Mouse (Mus musculus): Measurements from ENCODE around the gene Gpr39.

DNA sequence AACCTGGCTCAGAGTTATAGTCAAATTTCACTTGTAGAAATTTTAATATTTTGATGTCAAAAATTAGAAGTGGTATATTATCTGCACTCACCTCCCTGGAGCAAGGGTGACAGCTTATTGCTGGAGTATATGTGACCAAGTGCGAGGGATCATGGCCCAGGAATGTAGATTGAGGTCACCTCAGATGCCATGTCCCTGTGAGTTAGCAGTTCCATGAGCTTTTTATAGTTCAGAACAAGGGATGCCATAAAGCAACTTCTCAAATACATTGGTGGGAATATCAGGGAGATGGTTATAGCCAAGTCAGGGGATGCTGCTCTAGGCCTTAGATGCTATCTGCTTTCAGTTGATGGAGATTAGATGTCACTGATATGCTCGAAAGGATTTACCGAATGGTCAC, 27.7 kb upstream of the Gpr39 start:
- TF ChIP-seq CTCF (IDR thresholded peaks at IDR 0.05; ENCODE audit: low read depth, low read length) (no peak), POLR2A (IDR thresholded peaks at IDR 0.05; ENCODE audit: borderline replicate concordance, low read depth, low read length) (no peak)

Measured in bone marrow macrophage, adult 2 months (primary cell).